ENCODE assay signal across 19 mouse cellular contexts in genomic region chr7:45414740-45415224, GRCm38 (mm10). TPM values are rescaled to one million over a fixed set of nuclear protein-coding genes. Genes with fewer than 3 reads are reported as not detected.
DNase-seq lines count a peak whose midpoint lies in the region; ATAC-seq and TF ChIP-seq lines count a peak whose summit lies in the region.
"Had no signal": no experiment of that assay in that cellular context is flagged by ENCODE, and none has a peak within 500 bp of the region (broad histone marks: within the 10 kb centered on the region; RNA-seq: fewer than 3 reads in every experiment).

No protein-coding gene starts in this region.

- DNase-seq in heart, adult 9 months (ENCODE audit: low spot score in 2 of 2) = no peak
- no peak for DNase-seq in lung, embryonic 14.5 days
- DNase-seq in lung, postnatal 25 days (ENCODE audit: low spot score) = no peak
- peak; percentile 36 for DNase-seq in embryonic facial prominence, embryonic 10.5 days (ENCODE audit: low spot score)
- no peak for DNase-seq in c-Kit-positive CD71-positive TER-119-positive erythroid progenitor cells, embryonic 14.5 days (ENCODE audit: low spot score)
- DNase-seq: cerebellum, adult 18-20 months; kidney, adult 2 months; liver; right cerebral cortex, postnatal 14 days had no signal

- WGBS in heart, embryonic 11.5 days (ENCODE audit: insufficient replicate concordance) = 32% methylated on average over 12 of the region's 12 CpGs
- WGBS in lung, embryonic 14.5 days = 45% methylated on average over 12 of the region's 12 CpGs
- 44% methylated on average over 12 of the region's 12 CpGs for WGBS in embryonic facial prominence, embryonic 10.5 days
- WGBS in intestine, postnatal 0 days = 52% methylated on average over 12 of the region's 12 CpGs

- peak overlapping the region; percentile 55; the same call in 1 of the 2 replicates for H3K4me3 ChIP-seq in heart, embryonic 11.5 days (ENCODE audit: low read depth, low read length)
- H3K4me3 ChIP-seq in lung, embryonic 14.5 days (ENCODE audit: low read depth, low read length) = peak overlapping the region; percentile 54; the same call in 1 of the 2 replicates
- H3K4me3 ChIP-seq in embryonic facial prominence, embryonic 10.5 days = peak overlapping the region; percentile 70; the same call in 1 of the 2 replicates
- H3K4me3 ChIP-seq in intestine, postnatal 0 days (ENCODE audit: low read depth, low read length) = no peak overlapping the region

- no peak overlapping the region for H3K27ac ChIP-seq in heart, embryonic 11.5 days (ENCODE audit: low read depth, low read length)
- no peak overlapping the region for H3K27ac ChIP-seq in lung, embryonic 14.5 days (ENCODE audit: low read depth)
- H3K27ac ChIP-seq in embryonic facial prominence, embryonic 10.5 days (replicated peaks) = no peak overlapping the region; the same call in 1 of the 2 replicates
- H3K27ac ChIP-seq in intestine, postnatal 0 days (ENCODE audit: low read depth, low read length) = no peak overlapping the region
- H3K27ac ChIP-seq: forebrain, embryonic 15.5 days; hindbrain, embryonic 12.5 days; midbrain, embryonic 13.5 days had no signal

- no peak for ATAC-seq in heart, embryonic 11.5 days (replicated peaks; ENCODE audit: insufficient number of reproducible peaks, low FRiP score, low TSS enrichment)
- ATAC-seq in lung, embryonic 14.5 days (ENCODE audit: insufficient read depth) = no peak
- ATAC-seq in intestine, postnatal 0 days = no peak
- no peak for ATAC-seq in erythroid progenitor cell, adult 5-6 weeks (replicated peaks; ENCODE audit: low FRiP score, poor library complexity, severe bottlenecking)

- H3K4me2 ChIP-seq in heart, embryonic 11.5 days = no peak overlapping the region
- peak overlapping the region; percentile 90 for H3K4me2 ChIP-seq in lung, embryonic 14.5 days
- H3K4me2 ChIP-seq in intestine, postnatal 0 days (replicated peaks; ENCODE audit: low read depth) = 0 out of 2 replicates have a peak overlapping the region, but pooled peaks have one; percentile 52

- H3K9ac ChIP-seq in heart, embryonic 11.5 days (ENCODE audit: low read depth, low read length) = no peak overlapping the region
- H3K9ac ChIP-seq in lung, embryonic 14.5 days = no peak overlapping the region
- no peak overlapping the region for H3K9ac ChIP-seq in intestine, postnatal 0 days (ENCODE audit: low read depth, low read length)
- H3K9ac ChIP-seq: forebrain, embryonic 15.5 days; hindbrain, embryonic 12.5 days had no signal

- no peak for TF ChIP-seq CTCF in lung, embryonic 14.5 days (IDR thresholded peaks at IDR 0.05; ENCODE audit: low read depth)
- no peak for TF ChIP-seq CTCF in intestine, postnatal 0 days (IDR thresholded peaks at IDR 0.05; ENCODE audit: low read depth)

- peaks cover 84% of the 10 kb centered on the region for H3K27me3 ChIP-seq in heart, embryonic 11.5 days (ENCODE audit: control insufficient read depth, insufficient read depth, low read length)
- H3K27me3 ChIP-seq in lung, embryonic 14.5 days (ENCODE audit: insufficient read depth, low read length) = peaks cover 68% of the 10 kb centered on the region
- H3K27me3 ChIP-seq in embryonic facial prominence, embryonic 10.5 days (replicated peaks; ENCODE audit: low read depth, poor library complexity, severe bottlenecking) = peaks cover 100% of the 10 kb centered on the region
- H3K27me3 ChIP-seq in intestine, postnatal 0 days (replicated peaks; ENCODE audit: control insufficient read depth, insufficient read depth, low read length) = peaks cover 66% of the 10 kb centered on the region

- no peaks in the 10 kb centered on the region for H3K36me3 ChIP-seq in heart, embryonic 11.5 days (ENCODE audit: control insufficient read depth, insufficient read depth, low read length)
- no peaks in the 10 kb centered on the region for H3K36me3 ChIP-seq in lung, embryonic 14.5 days (ENCODE audit: insufficient read depth)
- no peaks in the 10 kb centered on the region for H3K36me3 ChIP-seq in embryonic facial prominence, embryonic 10.5 days (replicated peaks)
- no peaks in the 10 kb centered on the region for H3K36me3 ChIP-seq in intestine, postnatal 0 days (ENCODE audit: control insufficient read depth, insufficient read depth)
- H3K36me3 ChIP-seq: forebrain, embryonic 15.5 days; hindbrain, embryonic 12.5 days; midbrain, embryonic 13.5 days had no signal

- H3K9me3 ChIP-seq in heart, embryonic 11.5 days (replicated peaks; ENCODE audit: control insufficient read depth, low read length) = no peaks in the 10 kb centered on the region
- no peaks in the 10 kb centered on the region for H3K9me3 ChIP-seq in lung, embryonic 14.5 days (ENCODE audit: low read depth, low read length)
- no peaks in the 10 kb centered on the region for H3K9me3 ChIP-seq in embryonic facial prominence, embryonic 10.5 days
- H3K9me3 ChIP-seq in intestine, postnatal 0 days (ENCODE audit: control insufficient read depth) = no peaks in the 10 kb centered on the region
- H3K9me3 ChIP-seq: forebrain, embryonic 15.5 days; hindbrain, embryonic 12.5 days; midbrain, embryonic 13.5 days had no signal

- H3K4me1 ChIP-seq in heart, embryonic 11.5 days (ENCODE audit: control insufficient read depth, insufficient read depth, low read length) = peaks cover 31% of the 10 kb centered on the region
- peaks cover 13% of the 10 kb centered on the region; the same call in 1 of the 2 replicates for H3K4me1 ChIP-seq in lung, embryonic 14.5 days (ENCODE audit: insufficient read depth)
- H3K4me1 ChIP-seq in embryonic facial prominence, embryonic 10.5 days = peaks cover 44% of the 10 kb centered on the region
- peaks cover 14% of the 10 kb centered on the region; the same call in 1 of the 2 replicates for H3K4me1 ChIP-seq in intestine, postnatal 0 days (replicated peaks; ENCODE audit: control insufficient read depth, insufficient read depth, low read length)

RNA-seq across cellular contexts. Expression of gene Ntf5, which starts 1.3 kb away (rescaled TPM):
- 3.2 TPM in 2 replicates for polyA plus RNA-seq in heart, embryonic 11.5 days (2014; fragmentation: Nextera tagmentation; extraction: Ambion mirVana)
- polyA plus RNA-seq in lung, embryonic 14.5 days (2014; fragmentation: Nextera tagmentation; extraction: Ambion mirVana) = 1.9 and 2.2 TPM in 2 replicates
- 2.8 TPM in 2 replicates for polyA plus RNA-seq in embryonic facial prominence, embryonic 10.5 days (2016; fragmentation: Nextera tagmentation; extraction: Ambion mirVana)
- 2.0 TPM in 2 replicates for polyA plus RNA-seq in intestine, postnatal 0 days (2015; fragmentation: Nextera tagmentation; extraction: Ambion mirVana)
- not detected in 2 replicates for total RNA-seq in erythroid progenitor cell, adult 5-6 weeks (2015; ENCODE audit: low replicate concordance)
- not detected in 2 replicates for total RNA-seq in erythroid progenitor cell, adult 5-6 weeks (2017; ENCODE audit: low replicate concordance)
- total RNA-seq: granulocyte monocyte progenitor cell, adult 5-6 weeks had no signal
- polyA plus RNA-seq: forebrain, embryonic 15.5 days; midbrain, embryonic 13.5 days had no signal

RNA-seq across cellular contexts. Expression of gene Lhb, which starts 5.8 kb away (rescaled TPM):
- polyA plus RNA-seq in heart, embryonic 11.5 days (2014; fragmentation: Nextera tagmentation; extraction: Ambion mirVana) = 0.33 and 0.46 TPM in 2 replicates
- polyA plus RNA-seq in lung, embryonic 14.5 days (2014; fragmentation: Nextera tagmentation; extraction: Ambion mirVana) = not detected in 2 replicates
- polyA plus RNA-seq in embryonic facial prominence, embryonic 10.5 days (2016; fragmentation: Nextera tagmentation; extraction: Ambion mirVana) = 0.24 and 0.70 TPM in 2 replicates
- not detected in 2 replicates for polyA plus RNA-seq in intestine, postnatal 0 days (2015; fragmentation: Nextera tagmentation; extraction: Ambion mirVana)
- total RNA-seq in erythroid progenitor cell, adult 5-6 weeks (2015; ENCODE audit: low replicate concordance) = not detected in 2 replicates
- not detected in 2 replicates for total RNA-seq in erythroid progenitor cell, adult 5-6 weeks (2017; ENCODE audit: low replicate concordance)
- total RNA-seq: granulocyte monocyte progenitor cell, adult 5-6 weeks had no signal
- polyA plus RNA-seq: kidney, adult 2 months; large intestine, adult 2 months; neural tube, embryonic 11.5 days; thymus, postnatal 0 days had no signal

RNA-seq across cellular contexts. Expression of gene Kcna7, which starts 9.3 kb away (rescaled TPM):
- polyA plus RNA-seq in heart, embryonic 11.5 days (2014; fragmentation: Nextera tagmentation; extraction: Ambion mirVana) = 0.37 and 0.45 TPM in 2 replicates
- 0.08 TPM in 1 of 2 replicates, not detected in the other for polyA plus RNA-seq in lung, embryonic 14.5 days (2014; fragmentation: Nextera tagmentation; extraction: Ambion mirVana)
- polyA plus RNA-seq in embryonic facial prominence, embryonic 10.5 days (2016; fragmentation: Nextera tagmentation; extraction: Ambion mirVana) = 0.06 TPM in 1 of 2 replicates, not detected in the other
- polyA plus RNA-seq in intestine, postnatal 0 days (2015; fragmentation: Nextera tagmentation; extraction: Ambion mirVana) = 0.07 and 0.08 TPM in 2 replicates
- total RNA-seq in erythroid progenitor cell, adult 5-6 weeks (2015; ENCODE audit: low replicate concordance) = not detected in 2 replicates
- total RNA-seq in erythroid progenitor cell, adult 5-6 weeks (2017; ENCODE audit: low replicate concordance) = not detected in 2 replicates
- total RNA-seq: granulocyte monocyte progenitor cell, adult 5-6 weeks had no signal
- polyA plus RNA-seq: forebrain, embryonic 15.5 days; hindbrain, embryonic 12.5 days; midbrain, embryonic 13.5 days had no signal

RNA-seq across cellular contexts. Expression of gene Snrnp70, which starts 19.2 kb away (rescaled TPM):
- polyA plus RNA-seq in heart, embryonic 11.5 days (2014; fragmentation: Nextera tagmentation; extraction: Ambion mirVana) = 51.6 and 72.0 TPM in 2 replicates
- 74.0 and 88.2 TPM in 2 replicates for polyA plus RNA-seq in lung, embryonic 14.5 days (2014; fragmentation: Nextera tagmentation; extraction: Ambion mirVana)
- polyA plus RNA-seq in embryonic facial prominence, embryonic 10.5 days (2016; fragmentation: Nextera tagmentation; extraction: Ambion mirVana) = 285 and 287 TPM in 2 replicates
- polyA plus RNA-seq in intestine, postnatal 0 days (2015; fragmentation: Nextera tagmentation; extraction: Ambion mirVana) = 81.3 and 85.5 TPM in 2 replicates
- total RNA-seq in erythroid progenitor cell, adult 5-6 weeks (2015; ENCODE audit: low replicate concordance) = 143 and 194 TPM in 2 replicates
- 312 and 348 TPM in 2 replicates for total RNA-seq in erythroid progenitor cell, adult 5-6 weeks (2017; ENCODE audit: low replicate concordance)

RNA-seq across cellular contexts. Expression of gene Gys1, which starts 19.9 kb away (rescaled TPM):
- polyA plus RNA-seq in heart, embryonic 11.5 days (2014; fragmentation: Nextera tagmentation; extraction: Ambion mirVana) = 99.1 and 106 TPM in 2 replicates
- 35.7 and 36.0 TPM in 2 replicates for polyA plus RNA-seq in lung, embryonic 14.5 days (2014; fragmentation: Nextera tagmentation; extraction: Ambion mirVana)
- polyA plus RNA-seq in embryonic facial prominence, embryonic 10.5 days (2016; fragmentation: Nextera tagmentation; extraction: Ambion mirVana) = 44.2 and 45.5 TPM in 2 replicates
- 10.4 and 10.6 TPM in 2 replicates for polyA plus RNA-seq in intestine, postnatal 0 days (2015; fragmentation: Nextera tagmentation; extraction: Ambion mirVana)
- 0.84 and 5.8 TPM in 2 replicates for total RNA-seq in erythroid progenitor cell, adult 5-6 weeks (2015; ENCODE audit: low replicate concordance)
- 2.1 and 6.2 TPM in 2 replicates for total RNA-seq in erythroid progenitor cell, adult 5-6 weeks (2017; ENCODE audit: low replicate concordance)
